Mouse (Mus musculus) splenic B cell, adult 2 months (primary cell): ENCODE results near the gene Vhl.

Experiments used
- DNase-seq: peaks from one replicate; pipeline ENCODE4 v3.0.0-alpha.2; 2011; ENCODE audit warnings: low read depth, low spot score
- H3K27me3 ChIP-seq: 2 replicates; pipeline ENCODE4 v1.6.1; 2012; ENCODE audit warnings: mild to moderate bottlenecking, low read length, moderate library complexity, mixed read lengths; ENCODE audit not compliant: control insufficient read depth, poor library complexity, insufficient read depth, severe bottlenecking
- H3K36me3 ChIP-seq: 2 replicates; pipeline ENCODE4 v1.6.1; 2012; ENCODE audit warnings: mild to moderate bottlenecking, low read length, moderate library complexity, mixed read lengths; ENCODE audit not compliant: control insufficient read depth, poor library complexity, insufficient read depth, severe bottlenecking

The Vhl gene

DNA sequence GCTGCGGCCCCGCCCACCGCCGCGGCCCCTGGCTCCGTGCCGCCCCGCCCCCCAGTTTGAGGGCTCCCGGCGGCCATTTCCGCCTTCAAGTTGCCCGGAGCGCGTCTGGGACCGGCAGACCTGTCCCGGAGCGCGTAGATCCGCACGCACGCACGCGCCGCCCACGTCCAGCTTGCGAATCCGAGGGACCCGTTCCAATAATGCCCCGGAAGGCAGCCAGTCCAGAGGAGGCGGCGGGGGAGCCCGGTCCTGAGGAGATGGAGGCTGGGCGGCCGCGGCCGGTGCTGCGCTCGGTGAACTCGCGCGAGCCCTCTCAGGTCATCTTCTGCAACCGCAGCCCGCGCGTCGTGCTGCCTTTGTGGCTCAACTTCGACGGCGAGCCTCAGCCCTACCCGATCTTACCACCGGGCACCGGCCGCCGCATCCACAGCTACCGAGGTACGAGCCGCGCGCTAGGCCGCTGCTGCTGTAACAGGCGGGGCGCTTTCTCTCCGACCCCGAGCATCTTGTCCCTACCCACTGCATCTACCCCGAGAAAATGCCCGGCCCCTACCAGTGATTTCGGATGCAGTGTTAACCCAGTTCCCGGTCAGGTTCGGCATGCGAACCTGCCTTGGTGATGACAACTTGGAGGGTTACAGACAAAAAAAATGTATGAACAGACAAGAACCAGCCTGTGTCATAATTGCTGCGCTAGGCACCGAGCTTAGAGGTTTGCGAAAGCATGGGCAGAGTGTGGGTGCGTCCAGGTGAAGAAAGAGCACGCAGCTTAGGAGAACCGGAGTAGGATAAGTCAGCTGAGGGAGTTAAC, at the start of gene Vhl:
Vhl (plus strand) TSS at position 19 of the 811 bp plus-strand sequence.
- no peaks in the 10 kb centered on the region for H3K27me3 ChIP-seq
- H3K36me3 ChIP-seq: no peaks in the 10 kb centered on the region; the same call in 1 of the 2 replicates
- peak; percentile 85 for DNase-seq

DNA sequence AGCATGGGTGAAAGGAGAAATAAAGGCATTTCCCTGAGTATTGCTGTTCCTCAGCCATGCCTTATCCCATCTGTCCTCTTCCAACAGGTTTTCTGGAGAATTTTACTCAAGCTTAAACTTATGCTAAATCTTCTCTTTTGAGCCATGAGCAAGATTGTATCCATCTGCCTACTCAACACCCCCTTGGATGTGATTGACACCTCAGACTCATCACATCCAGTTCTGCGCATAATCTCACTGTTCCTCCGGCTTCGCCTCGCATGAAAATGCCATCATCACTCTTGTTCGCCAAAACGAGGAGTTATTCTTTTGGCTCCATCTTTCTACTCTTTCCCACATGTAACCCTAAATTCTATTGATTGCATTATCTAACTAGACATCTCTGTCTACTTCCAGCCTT, 47.7 kb upstream of the Vhl start:
- Histone ChIP-seq H3K36me3 (no peaks in the 10 kb centered on the region), H3K27me3 (no peaks in the 10 kb centered on the region)
- DNase-seq: no peak

DNA sequence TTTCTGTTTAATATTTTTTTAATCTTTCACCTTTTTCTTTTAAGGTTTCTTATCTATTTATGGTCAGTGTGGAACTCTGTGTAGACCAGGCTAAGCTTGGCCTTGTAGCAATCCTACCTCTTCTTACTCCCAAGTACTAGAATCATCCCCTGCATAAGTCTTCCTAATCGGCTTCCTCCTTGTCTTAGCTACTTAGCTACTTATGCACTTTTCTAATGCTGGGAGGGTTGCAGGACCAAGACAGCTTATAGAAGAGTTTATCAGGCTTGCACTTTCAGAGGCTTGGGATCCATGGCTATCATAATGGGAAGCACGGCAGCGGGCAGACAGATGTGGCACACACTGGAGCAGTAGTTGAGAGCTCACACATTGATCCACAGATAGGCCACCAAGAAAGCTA, 44.5 kb upstream of the Vhl start:
- Histone ChIP-seq H3K36me3 (no peaks in the 10 kb centered on the region), H3K27me3 (no peaks in the 10 kb centered on the region)
- no peak for DNase-seq

DNA sequence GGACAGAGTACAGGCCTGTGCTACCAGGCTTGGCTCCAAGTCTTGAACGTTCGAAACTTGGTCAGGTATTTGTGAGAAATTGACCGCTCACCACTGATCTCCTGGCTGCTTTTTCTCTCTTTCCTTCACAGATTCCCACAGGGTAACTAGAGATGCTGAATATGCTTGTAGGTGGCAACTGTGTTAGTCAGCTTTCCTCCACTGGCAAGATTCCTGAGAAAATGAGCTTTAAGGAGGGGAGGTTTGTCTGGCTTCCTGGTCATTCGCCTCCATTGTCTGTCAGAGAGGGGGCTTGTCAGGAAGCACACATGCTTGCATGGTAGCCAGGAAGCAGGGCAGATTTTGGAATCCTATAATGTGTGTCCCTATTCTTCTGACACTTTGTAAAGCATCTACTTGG, 40.7 kb upstream of the Vhl start:
- Histone ChIP-seq H3K27me3 (no peaks in the 10 kb centered on the region), H3K36me3 (no peaks in the 10 kb centered on the region)
- no peak for DNase-seq

DNA sequence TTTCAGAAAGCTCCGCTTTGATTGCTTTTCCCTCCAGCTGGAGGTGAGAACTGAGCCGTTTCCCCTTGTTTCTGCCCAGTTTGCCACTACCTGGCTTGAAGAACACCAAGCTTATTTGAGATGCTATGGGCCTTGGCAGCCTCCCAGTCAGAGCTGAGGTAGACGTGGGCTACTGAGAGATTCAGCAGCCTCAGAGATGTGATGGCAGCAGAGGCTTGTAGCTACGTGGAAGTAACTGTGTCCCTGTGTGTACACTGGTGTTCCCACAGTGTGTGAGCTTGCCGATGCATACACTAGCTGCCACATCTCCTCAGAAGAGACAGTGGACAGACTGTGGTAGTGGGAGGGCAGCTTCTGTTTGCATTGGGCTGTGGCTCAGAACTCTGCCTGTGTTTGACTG, 38.7 kb upstream of the Vhl start:
- Histone ChIP-seq H3K36me3 (no peaks in the 10 kb centered on the region), H3K27me3 (no peaks in the 10 kb centered on the region)
- no peak for DNase-seq

DNA sequence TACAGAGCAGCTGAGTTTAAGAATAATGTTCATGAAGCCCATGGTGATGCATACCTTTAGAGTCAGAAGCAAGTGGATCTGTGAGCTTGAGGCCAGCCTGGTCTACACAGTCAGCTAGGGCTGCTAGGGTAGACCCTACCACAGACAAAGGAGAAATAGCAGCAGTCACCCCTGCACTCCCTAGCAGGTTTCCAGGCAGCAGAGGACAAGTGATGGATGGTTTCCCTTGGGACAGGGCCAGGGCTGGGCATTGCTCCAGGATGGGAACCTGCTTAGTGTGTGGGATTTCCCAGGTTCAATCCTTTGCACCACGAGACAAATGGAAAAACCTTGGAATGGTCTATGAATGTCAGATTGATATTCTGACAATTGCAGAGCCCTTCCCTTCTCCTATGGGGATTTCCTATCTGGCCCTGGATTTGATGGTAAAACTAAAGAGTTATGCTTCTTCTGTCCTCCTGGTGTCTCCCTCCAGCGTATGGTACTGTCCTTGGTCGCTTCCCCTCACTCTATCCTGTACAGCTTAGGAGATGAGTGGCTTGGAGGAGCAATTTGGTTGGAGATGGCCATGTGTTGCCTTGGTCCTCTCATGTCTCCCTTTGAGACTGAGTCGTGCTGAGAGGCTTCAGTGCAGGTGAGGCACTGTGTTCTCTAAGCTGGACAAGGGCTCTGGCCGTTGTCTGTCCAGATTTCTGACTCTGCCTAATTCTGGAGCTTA, 37.1 kb upstream of the Vhl start:
- DNase-seq: no peak
- no peaks in the 10 kb centered on the region for H3K27me3 ChIP-seq
- no peaks in the 10 kb centered on the region for H3K36me3 ChIP-seq

DNA sequence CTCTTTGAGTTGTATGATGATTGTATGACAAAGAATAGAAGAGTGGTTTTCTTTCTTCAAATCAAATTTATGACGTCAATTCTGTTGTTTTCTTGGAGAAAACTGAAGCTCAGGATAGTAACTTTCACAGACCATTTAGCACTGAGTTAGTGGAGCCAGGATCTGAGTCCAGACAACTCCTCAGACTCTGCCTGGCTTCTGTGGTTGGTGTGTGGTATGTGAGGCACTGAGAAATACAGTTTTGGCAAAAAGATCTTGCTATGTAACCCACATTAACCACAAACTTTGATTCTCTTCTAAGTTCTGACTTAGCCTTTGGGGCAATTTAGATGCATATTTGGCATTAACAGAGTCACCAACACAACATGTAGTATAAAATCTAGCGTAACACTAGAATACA, 31.1 kb upstream of the Vhl start:
- DNase-seq: no peak

DNA sequence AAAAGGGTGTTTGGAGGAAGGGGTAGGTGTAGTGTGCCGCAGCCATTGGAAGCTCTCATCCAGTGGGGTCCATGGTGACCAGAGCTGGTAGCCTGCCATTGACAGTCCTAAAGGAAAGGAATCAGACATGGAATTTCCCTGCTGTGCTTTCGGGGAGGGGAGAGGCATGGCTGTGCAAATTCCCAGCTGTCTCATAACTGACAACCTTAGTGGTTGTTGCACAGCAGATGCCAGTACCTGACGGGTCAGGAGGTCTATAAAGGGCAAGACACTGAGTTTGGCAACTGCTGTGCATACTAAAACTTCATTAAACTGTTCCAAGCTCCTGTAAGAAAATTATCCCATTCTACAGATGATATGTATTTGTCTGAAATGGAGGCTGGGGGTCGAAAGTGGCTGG, 25.8 kb upstream of the Vhl start:
- Histone ChIP-seq H3K27me3 (no peaks in the 10 kb centered on the region), H3K36me3 (no peaks in the 10 kb centered on the region)

More for the DNA sequence above, 31.1 kb upstream of the Vhl start:
- Histone ChIP-seq H3K36me3 (no peaks in the 10 kb centered on the region), H3K27me3 (no peaks in the 10 kb centered on the region)

DNA sequence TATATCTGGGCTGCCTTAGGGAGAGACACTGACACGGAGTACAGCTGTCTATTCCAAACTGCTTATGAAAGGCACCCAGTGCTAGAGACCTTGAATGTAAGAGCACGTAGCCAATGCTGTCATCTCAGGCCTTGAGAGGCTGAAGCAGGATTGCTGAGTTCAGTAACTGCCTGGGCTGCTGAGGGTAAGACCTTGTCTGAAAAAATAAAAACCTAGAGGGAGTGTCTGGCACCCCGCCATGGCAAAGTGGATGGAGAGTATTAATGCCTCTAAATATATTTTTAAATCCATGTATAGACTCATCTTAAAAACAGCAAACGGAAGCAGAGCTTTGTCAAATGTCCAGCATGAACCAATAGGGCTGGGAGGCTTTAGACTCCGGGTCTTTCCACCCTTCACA, 23.9 kb upstream of the Vhl start:
- no peak for DNase-seq
- no peaks in the 10 kb centered on the region for H3K36me3 ChIP-seq
- no peaks in the 10 kb centered on the region for H3K27me3 ChIP-seq

More for the DNA sequence above, 25.8 kb upstream of the Vhl start:
- no peak for DNase-seq

DNA sequence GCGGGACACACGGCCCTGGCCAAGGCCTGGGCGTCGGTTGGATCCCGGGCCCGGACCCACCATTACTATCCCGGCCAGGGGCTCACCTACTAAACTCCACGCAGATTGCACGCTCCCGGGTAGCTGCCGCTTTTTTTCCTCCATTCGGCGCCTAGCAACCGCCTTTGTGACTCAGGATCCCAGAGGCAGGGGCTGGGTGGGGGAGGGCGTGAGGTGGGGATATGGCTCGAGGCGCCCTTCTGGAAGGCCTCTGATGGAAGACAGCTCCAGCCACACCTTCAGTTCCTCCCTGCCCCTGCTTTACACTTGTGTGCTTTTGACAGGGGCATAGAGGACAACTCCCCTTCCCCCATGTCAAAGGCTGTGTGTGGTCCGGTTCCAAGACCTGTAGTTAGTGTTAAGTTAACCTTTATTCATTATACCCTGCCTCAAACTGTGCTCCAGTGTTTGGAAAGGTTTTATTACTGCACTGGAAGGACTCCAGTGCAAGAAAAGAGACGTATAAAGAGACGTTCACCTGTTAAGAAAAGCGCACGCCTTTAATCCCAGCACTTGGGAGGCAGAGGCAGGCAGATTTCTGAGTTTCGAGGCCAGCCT, 23.1 kb upstream of the Vhl start, which contains the start of gene Fancd2os:
Fancd2os (minus strand) TSS at position 173 of the 597 bp plus-strand sequence.
- Histone ChIP-seq H3K27me3 (no peaks in the 10 kb centered on the region), H3K36me3 (no peaks in the 10 kb centered on the region)
- no peak for DNase-seq

DNA sequence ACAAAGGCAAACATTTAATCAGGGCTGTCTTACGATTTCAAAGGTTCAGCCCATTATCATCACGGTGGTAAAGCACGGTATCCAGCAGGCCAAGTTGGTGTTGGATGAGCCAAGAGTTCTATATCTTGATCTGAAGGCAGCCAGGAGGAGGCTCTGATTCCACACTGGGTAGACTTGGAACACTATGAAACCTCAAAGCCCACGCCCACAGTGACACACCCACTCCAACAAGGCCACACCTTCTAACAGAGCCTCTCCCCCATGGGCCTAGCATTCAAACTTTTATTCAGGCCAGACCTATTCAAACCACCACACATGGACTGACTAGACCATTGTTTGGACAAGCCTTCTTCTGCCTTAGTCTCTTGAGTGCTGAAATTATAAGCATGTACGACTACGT, 20.9 kb upstream of the Vhl start:
- Histone ChIP-seq H3K27me3 (no peaks in the 10 kb centered on the region), H3K36me3 (no peaks in the 10 kb centered on the region)
- DNase-seq: no peak

DNA sequence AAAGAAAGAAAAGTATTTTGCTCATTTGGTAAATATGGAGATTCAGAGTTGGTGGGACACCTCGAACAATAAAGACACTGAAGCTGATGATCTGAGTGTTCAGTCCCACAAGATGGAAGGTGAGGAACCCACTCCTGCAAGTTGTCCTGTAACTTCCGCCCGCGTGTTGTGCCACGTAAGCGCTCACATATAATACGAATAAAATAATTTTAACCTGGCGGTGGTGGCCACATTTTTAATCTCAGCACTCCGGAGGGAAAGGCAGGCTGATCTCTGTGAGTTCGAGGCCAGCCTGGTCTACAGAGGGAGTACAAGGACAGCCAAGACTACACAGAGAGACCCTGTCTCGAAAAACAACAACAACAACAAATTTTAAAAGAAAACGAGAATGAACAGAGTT, 19.8 kb upstream of the Vhl start:
- Histone ChIP-seq H3K27me3 (no peaks in the 10 kb centered on the region), H3K36me3 (no peaks in the 10 kb centered on the region; the same call in 1 of the 2 replicates)
- no peak for DNase-seq

DNA sequence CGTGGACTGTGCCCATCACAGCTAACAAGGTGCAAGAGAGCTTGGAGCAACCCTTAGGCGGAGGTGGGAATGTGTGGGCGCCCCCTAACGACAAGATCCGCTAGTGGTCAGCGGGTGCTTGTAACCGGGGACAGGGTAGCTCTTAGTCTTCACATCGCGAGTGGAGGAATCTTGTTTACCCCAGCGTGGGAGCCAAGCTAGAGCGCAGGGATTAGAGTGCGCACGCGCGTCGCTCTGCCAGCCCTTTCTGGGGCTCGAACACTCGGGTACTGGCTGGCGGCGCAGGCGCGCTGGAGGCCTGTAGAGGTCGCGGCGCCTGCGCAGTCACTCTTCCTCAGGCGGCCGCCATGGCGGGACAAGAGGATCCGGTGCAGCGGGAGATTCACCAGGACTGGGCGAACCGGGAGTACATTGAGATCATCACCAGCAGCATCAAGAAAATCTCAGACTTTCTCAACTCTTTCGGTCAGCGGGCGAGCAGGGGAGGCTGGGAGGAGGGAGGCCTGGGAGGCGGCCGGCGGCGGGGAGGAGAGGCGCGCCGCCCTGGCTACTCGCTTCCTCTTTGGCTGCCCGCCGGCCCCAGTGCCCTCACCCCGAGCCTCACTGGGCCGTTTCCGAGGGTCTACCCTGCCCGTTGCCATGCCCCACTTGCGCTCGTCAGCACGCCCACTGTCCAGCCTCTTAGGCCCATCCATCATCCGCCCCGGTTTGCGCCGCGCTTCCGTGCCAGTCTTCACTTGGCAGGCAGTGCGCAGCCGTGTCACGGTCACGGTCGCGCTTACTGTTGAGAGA, 19.1 kb upstream of the Vhl start, which contains the start of gene Brk1:
Brk1 (plus strand) TSS at position 341 of the 792 bp plus-strand sequence.
- H3K27me3 ChIP-seq: no peaks in the 10 kb centered on the region
- H3K36me3 ChIP-seq: no peaks in the 10 kb centered on the region; the same call in 1 of the 2 replicates
- DNase-seq: peak; percentile 91

DNA sequence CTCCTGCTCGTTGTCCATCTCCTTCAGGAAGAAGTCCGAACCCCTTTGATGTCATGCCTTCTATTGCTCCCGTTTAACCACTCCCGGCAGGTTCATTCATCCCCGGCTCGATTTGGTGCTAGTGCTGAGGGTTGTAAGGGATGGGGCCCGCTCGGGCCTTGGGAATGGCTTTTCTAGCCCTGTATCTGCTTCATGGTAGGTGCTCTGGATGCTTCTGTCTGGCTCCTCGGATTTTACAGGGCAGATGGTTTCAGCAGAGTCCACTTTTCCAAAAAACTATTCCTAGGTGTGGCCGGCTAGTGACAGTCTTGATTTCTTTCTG, 18.6 kb upstream of the Vhl start:
- Histone ChIP-seq H3K27me3 (no peaks in the 10 kb centered on the region), H3K36me3 (no peaks in the 10 kb centered on the region; the same call in 1 of the 2 replicates)
- DNase-seq: no peak
